Mouse (Mus musculus) liver, embryonic 14.5 days (tissue): ENCODE results near the gene Fkbp1b. TPM values are rescaled to one million over a fixed set of nuclear protein-coding genes. Genes with fewer than 3 reads are reported as not detected.

Experiments
- ATAC-seq: fragments of 200-750 bp; cut with Nextera tagmentation; 2 replicates; pipeline ENCODE4 v1.8.0; 2017; ENCODE audit warnings: moderate number of reproducible peaks, mild to moderate bottlenecking, moderate library complexity; ENCODE audit not compliant: insufficient read depth
- DNase-seq, 3 experiments: peaks; one replicate each; pipeline ENCODE4 v3.0.0-alpha.2; 2012 to 2013; ENCODE audit warnings: low read depth in 3 of 3, low spot score in 3 of 3
- H3K27ac ChIP-seq: fragments of 300-500 bp; sonication (generic); 2 replicates; pipeline ENCODE4 v1.5.1; 2014; ENCODE audit warnings: moderate library complexity, mild to moderate bottlenecking, control low read depth, inconsistent platforms
- H3K27me3 ChIP-seq: fragments of 300-500 bp; sonication (generic); 2 replicates; pipeline ENCODE4 v1.6.1; 2014; ENCODE audit warnings: mild to moderate bottlenecking, low read length, moderate library complexity; ENCODE audit not compliant: control insufficient read depth, insufficient read depth
- H3K36me3 ChIP-seq: fragments of 300-500 bp; sonication (generic); replicated peaks from 2 replicates; pipeline ENCODE4 v1.6.1; 2014; ENCODE audit warnings: low read depth; ENCODE audit not compliant: control insufficient read depth, insufficient read depth
- H3K4me1 ChIP-seq, 2 experiments: fragments of 200-500 bp in 1 of 2; fragments of 300-500 bp in 1 of 2; sonication (generic) in 1 of 2; replicated peaks; 2 replicates each; pipeline ENCODE4 v1.6.1; 2012 to 2014; ENCODE audit warnings: antibody characterized with exemption in 1 of 2, inconsistent platforms in 1 of 2, low read length in 1 of 2; ENCODE audit not compliant: control insufficient read depth in 2 of 2, insufficient read depth in 2 of 2
- H3K4me2 ChIP-seq: fragments of 300-500 bp; sonication (generic); 2 replicates; pipeline ENCODE4 v1.6.1; 2014; ENCODE audit warnings: low read depth, mild to moderate bottlenecking, control low read depth, moderate library complexity
- H3K4me3 ChIP-seq, 2 experiments: fragments of 200-500 bp in 1 of 2; fragments of 300-500 bp in 1 of 2; sonication (generic) in 1 of 2; 2 replicates each; pipeline ENCODE4 v1.5.1; 2012 to 2014; ENCODE audit warnings: low read depth in 2 of 2, low read length in 2 of 2, mild to moderate bottlenecking in 2 of 2, control low read depth in 1 of 2, inconsistent platforms in 1 of 2, moderate library complexity in 1 of 2; ENCODE audit not compliant: insufficient read depth in 1 of 2
- H3K9ac ChIP-seq: fragments of 300-500 bp; sonication (generic); replicated peaks from 2 replicates; pipeline ENCODE4 v1.6.1; 2014; ENCODE audit warnings: mild to moderate bottlenecking, control low read depth, moderate library complexity
- H3K9me3 ChIP-seq: fragments of 300-500 bp; sonication (generic); 2 replicates; pipeline ENCODE4 v1.6.1; 2016; ENCODE audit warnings: low read length, mixed read lengths; ENCODE audit not compliant: control insufficient read depth
- CTCF ChIP-seq: IDR thresholded peaks from 2 replicates; pipeline ENCODE4 v1.5.1; 2016; ENCODE audit warnings: antibody characterized with exemption, low read depth, control low read depth
- EP300 ChIP-seq: IDR thresholded peaks from 2 replicates; pipeline ENCODE4 v1.6.1; 2016; ENCODE audit warnings: antibody characterized with exemption, low read depth
- WGBS: fragments of 180-500 bp; shearing (Covaris S2); extraction: QIAGEN DNeasy Blood & Tissue Kit; methylation state at CpG from one replicate; pipeline ENCODE4 v1.1.7; 2014; ENCODE audit not compliant: insufficient replicate concordance; 5-methylcytosine and 5-hydroxymethylcytosine counted together
- polyA plus RNA-seq, 2 experiments: library from polyadenylated mRNA; depleted of rRNA in 1 of 2; stranded (reverse) in 1 of 2; unstranded in 1 of 2; fragments of >200 nt; fragmentation: Nextera tagmentation in 1 of 2; extraction: Ambion mirVana in 1 of 2; gene quantifications; 2 replicates each; pipeline versions ENCODE4 v1.2.1 to v1.2.3; 2012 to 2014

The Fkbp1b gene
- polyA plus RNA-seq, 2 experiments: 2.5 to 2.6 TPM

DNA sequence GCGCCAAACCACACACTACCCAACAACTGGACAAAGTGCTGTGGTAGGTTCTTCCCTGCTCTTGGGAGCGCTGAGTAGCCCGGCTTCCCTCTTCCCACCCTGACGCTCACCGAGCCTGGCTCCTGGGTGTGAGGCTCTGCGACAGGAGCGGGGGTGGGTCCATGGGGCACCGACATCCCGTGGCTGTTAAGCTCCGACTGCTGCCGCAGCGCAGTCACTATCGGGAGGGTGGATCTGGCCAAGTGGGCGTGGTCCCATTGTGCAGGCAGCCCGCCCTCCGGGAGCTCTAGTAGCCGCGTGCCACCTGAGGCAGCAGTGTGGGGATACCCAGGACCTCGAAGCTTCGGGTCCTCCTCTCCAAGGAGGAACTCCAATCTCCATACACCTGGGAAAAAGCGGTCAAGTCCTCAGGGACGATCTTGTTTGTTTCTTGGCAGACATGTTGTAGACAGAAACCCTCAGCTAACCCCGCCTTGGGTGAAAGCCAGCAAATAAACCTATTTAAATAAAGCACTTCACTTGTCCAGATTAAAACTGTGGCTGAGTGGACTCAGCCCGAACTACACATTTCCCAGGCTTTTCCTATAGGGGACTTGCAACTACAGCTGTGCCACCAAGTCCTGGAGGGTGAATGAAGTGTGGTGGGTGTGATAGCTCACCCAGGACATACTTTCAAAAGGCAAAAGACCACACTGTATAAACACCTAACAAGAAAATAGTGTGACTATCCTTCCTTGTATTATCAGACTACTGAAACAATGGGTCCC is 33.0 kb upstream of the Fkbp1b start, which contains the start of gene Mfsd2b:
Gene Mfsd2b (minus strand): TSS at position 199 of the 767 bp plus-strand sequence.
- ATAC-seq (peak; percentile 80), DNase-seq (peak; percentile 88 to 89 (median 88))
- H3K4me2 ChIP-seq: peak within 1 kb of the TSS; percentile 96
- no peaks in the 10 kb centered on the region for H3K9me3 ChIP-seq
- H3K27me3 ChIP-seq: no peaks in the 10 kb centered on the region
- TF ChIP-seq CTCF: no peak
- no peak; the same call in 1 of the 2 replicates for TF ChIP-seq EP300
- WGBS: under 1% methylated on average over 24 of the region's 24 CpGs
- peak within 1 kb of the TSS; percentile 82 to 92 for H3K4me3 ChIP-seq
- peaks cover 23 to 41% of the 10 kb centered on the region in 2 experiments for H3K4me1 ChIP-seq
- peak within 1 kb of the TSS; percentile 99 for H3K27ac ChIP-seq
- H3K9ac ChIP-seq: peak within 1 kb of the TSS; percentile 100
- peaks cover 18% of the 10 kb centered on the region for H3K36me3 ChIP-seq

GRCm38 (mm10) chr12:4873531-4873930 is 32.1 kb upstream of the Fkbp1b start:
- no peaks in the 10 kb centered on the region for H3K9me3 ChIP-seq
- H3K4me1 ChIP-seq: peaks cover 23 to 43% of the 10 kb centered on the region in 2 experiments
- peaks cover 24% of the 10 kb centered on the region for H3K36me3 ChIP-seq
- peak; percentile 16; the same call in 1 of the 2 replicates for ATAC-seq
- peak in 1 of 3 experiments; percentile 14 for DNase-seq
- WGBS: 26% methylated on average over 6 of the region's 6 CpGs
- H3K4me2 ChIP-seq: peak overlapping the region; percentile 96
- H3K9ac ChIP-seq: peak overlapping the region; percentile 100
- TF ChIP-seq EP300 (no peak), CTCF (no peak)
- peak overlapping the region; percentile 99 for H3K27ac ChIP-seq
- H3K27me3 ChIP-seq: no peaks in the 10 kb centered on the region
- H3K4me3 ChIP-seq: peak overlapping the region; percentile 82 to 92

- H3K9ac ChIP-seq: peak overlapping the region; percentile 100
- WGBS: 9% methylated on average over 5 of the region's 5 CpGs
- TF ChIP-seq EP300 (peak; percentile 98), CTCF (0 out of 2 replicates have a peak, but pooled peaks have one; percentile 1)
- peak overlapping the region; percentile 96 for H3K4me2 ChIP-seq
- peak; percentile 81 to 87 (median 85) for DNase-seq
- H3K36me3 ChIP-seq: peaks cover 29% of the 10 kb centered on the region
- H3K27ac ChIP-seq: peak overlapping the region; percentile 99
- peaks cover 23 to 43% of the 10 kb centered on the region in 2 experiments for H3K4me1 ChIP-seq
- H3K9me3 ChIP-seq: no peaks in the 10 kb centered on the region
- ATAC-seq: peak; percentile 87
- no peaks in the 10 kb centered on the region for H3K27me3 ChIP-seq
- peak overlapping the region; percentile 82 to 92 for H3K4me3 ChIP-seq
These were observed 31.6 kb upstream of the Fkbp1b start for GRCm38 (mm10) chr12:4872983-4873477.

DNA sequence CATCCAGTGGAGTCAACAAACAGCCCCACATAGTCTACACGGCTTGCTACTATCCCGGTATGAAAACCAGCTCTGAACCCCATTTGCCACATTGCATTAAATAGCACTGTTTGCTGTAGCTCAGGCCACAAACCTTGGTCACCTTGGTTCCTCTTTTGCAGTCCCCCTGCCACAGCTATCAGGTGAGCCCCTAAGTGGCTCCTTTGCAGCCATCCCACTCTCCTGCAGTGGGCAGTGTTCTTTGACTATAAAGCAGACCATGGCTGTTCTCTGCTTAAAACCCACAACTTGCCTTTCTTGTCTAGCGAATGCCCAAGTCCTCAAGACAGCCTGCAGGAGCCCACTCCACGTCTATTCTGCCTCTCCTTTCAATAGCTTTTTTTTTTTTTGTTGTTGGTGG is 30.9 kb upstream of the Fkbp1b start:
- Histone ChIP-seq H3K27me3 (no peaks in the 10 kb centered on the region), H3K9ac (peak overlapping the region; percentile 100), H3K36me3 (peaks cover 36% of the 10 kb centered on the region), H3K4me3 (peak overlapping the region; percentile 82 to 92), H3K4me2 (peak overlapping the region; percentile 96), H3K9me3 (no peaks in the 10 kb centered on the region), H3K27ac (peak overlapping the region; percentile 99), H3K4me1 (peaks cover 23 to 43% of the 10 kb centered on the region in 2 experiments)
- TF ChIP-seq EP300 (no peak), CTCF (peak; percentile 65)
- DNase-seq: peak in 1 of 3 experiments; percentile 36
- ATAC-seq: no peak
- 37% methylated on average over 4 of the region's 4 CpGs for WGBS

GRCm38 (mm10) chr12:4871260-4871659 is 29.9 kb upstream of the Fkbp1b start:
- peak overlapping the region; percentile 96 for H3K4me2 ChIP-seq
- TF ChIP-seq EP300 (no peak), CTCF (no peak)
- DNase-seq (no peak), ATAC-seq (no peak)
- peaks cover 23 to 43% of the 10 kb centered on the region in 2 experiments for H3K4me1 ChIP-seq
- H3K4me3 ChIP-seq: peak overlapping the region; percentile 4 to 92; a peak in 2 of 4 replicates
- H3K9ac ChIP-seq: peak overlapping the region; percentile 100
- no peaks in the 10 kb centered on the region for H3K9me3 ChIP-seq
- WGBS: 87% methylated on average over 5 of the region's 5 CpGs
- H3K36me3 ChIP-seq: peaks cover 47% of the 10 kb centered on the region
- no peaks in the 10 kb centered on the region for H3K27me3 ChIP-seq
- peak overlapping the region; percentile 99; the same call in 1 of the 2 replicates for H3K27ac ChIP-seq
